Mouse (Mus musculus) hindbrain, embryonic 12.5 days (tissue): Measurements from ENCODE around the gene Trim26. TPM values are rescaled to one million over a fixed set of nuclear protein-coding genes. Genes with fewer than 3 reads are reported as not detected.
A peak's percentile ranks its signal among the peaks of the same experiment; 100 is the strongest.

Experiments
- ATAC-seq: fragments of 200-750 bp; cut with Nextera tagmentation; 2 replicates; pipeline ENCODE4 v1.8.0; 2017; ENCODE audit warnings: moderate TSS enrichment; ENCODE audit not compliant: low FRiP score
- H3K27ac ChIP-seq: fragments of 300-500 bp; sonication (generic); 2 replicates; pipeline ENCODE4 v1.5.1; 2016; ENCODE audit warnings: mild to moderate bottlenecking
- H3K27me3 ChIP-seq: fragments of 300-500 bp; sonication (generic); 2 replicates; pipeline ENCODE4 v1.6.1; 2016; ENCODE audit warnings: mild to moderate bottlenecking
- H3K36me3 ChIP-seq: fragments of 300-500 bp; sonication (generic); 2 replicates; pipeline ENCODE4 v1.6.1; 2016; ENCODE audit warnings: mild to moderate bottlenecking
- H3K4me1 ChIP-seq: fragments of 300-500 bp; sonication (generic); 2 replicates; pipeline ENCODE4 v1.6.1; 2016
- H3K4me2 ChIP-seq: fragments of 300-500 bp; sonication (generic); replicated peaks from 2 replicates; pipeline ENCODE4 v1.6.1; 2016; ENCODE audit warnings: mild to moderate bottlenecking
- H3K4me3 ChIP-seq: fragments of 300-500 bp; sonication (generic); 2 replicates; pipeline ENCODE4 v1.5.1; 2016; ENCODE audit warnings: mild to moderate bottlenecking
- H3K9ac ChIP-seq: fragments of 300-500 bp; sonication (generic); 2 replicates; pipeline ENCODE4 v1.6.1; 2016; ENCODE audit warnings: mild to moderate bottlenecking, moderate library complexity
- H3K9me3 ChIP-seq: fragments of 300-500 bp; sonication (generic); replicated peaks from 2 replicates; pipeline ENCODE4 v1.6.1; 2016; ENCODE audit warnings: mild to moderate bottlenecking
- WGBS: fragments of 180-500 bp; shearing (Covaris S2); methylation state at CpG from one replicate; pipeline ENCODE4 v1.1.7; 2016; 5-methylcytosine and 5-hydroxymethylcytosine counted together
- polyA plus RNA-seq: library from polyadenylated mRNA; unstranded; fragments of >200 nt; fragmentation: Nextera tagmentation; extraction: Ambion mirVana; gene quantifications from 2 replicates; pipeline ENCODE4 v1.2.1, GENCODE M21; 2016

Trim26 gene
- polyA plus RNA-seq, 1 experiment from 2014 or later: 56.4 TPM

DNA sequence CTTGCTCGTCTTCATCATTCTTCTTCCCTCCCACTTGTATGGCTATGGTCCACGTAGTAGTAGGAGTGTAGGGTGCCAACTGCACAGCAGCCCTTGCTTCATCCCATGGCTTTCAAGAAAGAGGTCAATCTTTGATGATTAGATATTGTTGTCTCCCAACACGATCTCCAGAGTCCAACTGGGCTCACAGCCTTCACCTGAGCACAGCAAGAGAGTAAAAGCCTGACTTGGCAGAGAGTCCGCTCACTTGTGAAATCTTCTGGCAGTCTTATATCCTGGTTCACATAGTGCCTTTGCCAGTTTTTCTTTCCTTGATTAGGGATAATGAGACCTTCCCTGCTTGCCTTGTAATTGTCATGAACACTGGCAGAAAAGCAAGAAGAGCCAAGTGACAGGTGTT is 19.3 kb downstream of the Trim26 start:
- Histone ChIP-seq H3K9ac (no peak overlapping the region), H3K27ac (no peak overlapping the region), H3K4me2 (no peak overlapping the region), H3K4me3 (no peak overlapping the region), H3K27me3 (no peaks in the 10 kb centered on the region), H3K9me3 (no peaks in the 10 kb centered on the region), H3K4me1 (no peaks in the 10 kb centered on the region), H3K36me3 (peaks cover 82% of the 10 kb centered on the region)
- no peak for ATAC-seq
- 97% methylated on average over 4 of the region's 4 CpGs for WGBS

DNA sequence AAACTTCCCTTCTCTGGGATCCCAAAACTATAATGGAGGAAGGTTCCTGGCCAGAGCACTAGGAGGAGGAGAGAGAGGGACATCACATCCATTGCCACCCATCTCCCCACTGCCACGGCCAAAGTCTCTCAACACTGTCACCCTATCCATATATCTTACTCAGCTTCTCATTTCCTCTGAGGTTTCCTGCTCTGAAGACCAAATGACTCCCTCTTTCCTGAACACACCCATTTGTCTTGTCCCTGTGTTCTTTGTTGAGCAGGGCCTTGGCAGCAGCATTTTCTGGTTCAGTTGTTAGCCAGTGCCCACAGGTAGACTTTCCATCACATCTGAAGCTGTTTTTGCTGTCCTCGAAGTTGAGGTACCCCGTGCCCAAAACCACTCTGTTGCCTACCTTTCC is 21.2 kb downstream of the Trim26 start:
- no peak overlapping the region for H3K4me2 ChIP-seq
- no peak overlapping the region for H3K4me3 ChIP-seq
- WGBS: 98% methylated on average over 3 of the region's 3 CpGs
- no peaks in the 10 kb centered on the region for H3K27me3 ChIP-seq
- no peaks in the 10 kb centered on the region for H3K4me1 ChIP-seq
- H3K36me3 ChIP-seq: peaks cover 64% of the 10 kb centered on the region
- no peaks in the 10 kb centered on the region for H3K9me3 ChIP-seq
- no peak overlapping the region for H3K9ac ChIP-seq
- ATAC-seq: no peak
- no peak overlapping the region for H3K27ac ChIP-seq

DNA sequence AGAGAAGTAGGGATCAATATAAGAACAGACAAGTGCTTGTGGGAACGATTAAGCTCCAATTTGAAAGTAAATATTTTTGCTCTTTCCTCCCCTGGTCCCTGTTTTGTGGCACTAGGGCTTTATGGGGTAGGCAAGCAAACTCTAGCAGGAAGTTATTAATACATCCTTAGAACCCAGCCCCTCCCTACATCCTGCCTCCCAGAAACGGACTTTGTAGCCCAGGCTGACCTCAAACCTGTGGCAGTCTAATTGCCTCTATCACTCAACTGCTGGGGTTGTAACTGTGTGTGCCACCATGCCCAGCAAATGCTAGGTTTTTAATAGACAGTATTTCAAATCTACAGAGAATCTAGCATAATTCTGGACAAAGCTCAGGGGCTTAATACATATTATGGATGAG is 24.7 kb downstream of the Trim26 start:
- Histone ChIP-seq H3K4me1 (0 out of 2 replicates have a peak, but pooled peaks cover under 1% of the 10 kb centered on the region), H3K27me3 (peaks cover 5% of the 10 kb centered on the region), H3K9ac (no peak overlapping the region), H3K27ac (no peak overlapping the region), H3K9me3 (no peaks in the 10 kb centered on the region), H3K36me3 (peaks cover 30% of the 10 kb centered on the region), H3K4me3 (no peak overlapping the region), H3K4me2 (no peak overlapping the region)
- WGBS: 64% methylated on average over 2 of the region's 2 CpGs
- ATAC-seq: no peak

DNA sequence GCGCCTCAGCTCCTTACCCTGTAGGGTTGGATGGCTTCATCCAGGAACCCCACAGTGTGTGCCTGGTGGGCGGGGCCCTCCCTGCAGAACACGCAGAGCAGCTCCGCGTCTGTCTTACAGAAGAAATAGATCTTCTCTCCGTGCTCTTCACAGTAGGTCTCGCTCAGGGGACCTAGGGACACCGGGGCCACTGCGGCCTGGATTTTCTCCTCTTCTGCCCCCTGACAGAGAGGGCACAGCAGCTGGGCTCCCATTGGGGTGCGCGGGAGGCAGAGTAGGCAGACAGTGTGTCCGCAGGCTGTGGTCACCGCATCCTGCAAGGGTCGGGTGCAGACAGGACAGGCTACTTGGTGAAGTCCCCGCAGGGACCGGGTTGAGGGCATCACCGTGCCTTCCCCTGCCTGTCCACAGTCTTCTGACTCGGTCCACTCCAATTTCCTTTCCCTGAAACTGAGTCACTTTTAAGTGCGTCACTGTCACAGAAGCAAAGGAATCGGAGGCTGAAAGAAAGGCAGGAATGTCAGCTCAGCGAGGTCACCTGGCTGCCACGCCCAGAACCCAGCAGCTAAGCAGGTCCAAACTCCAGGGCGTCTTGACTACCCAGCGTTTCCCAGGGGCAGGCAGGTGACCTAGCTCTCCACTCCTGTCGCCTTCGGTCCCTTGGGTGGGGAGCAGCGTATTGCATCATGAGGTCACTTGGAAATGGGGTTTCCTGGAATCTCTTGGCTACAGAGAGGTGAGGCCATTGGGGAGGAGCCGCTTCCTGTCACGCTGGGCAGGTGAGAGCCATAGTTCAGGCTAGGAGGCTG is 30.0 kb downstream of the Trim26 start, which contains the start of gene Trim15:
TSS of gene Trim15 (minus strand) at position 492 of the 809 bp plus-strand sequence.
- Histone ChIP-seq H3K4me3 (peak within 1 kb of the TSS; percentile 13; the same call in 1 of the 2 replicates), H3K9ac (0 out of 2 replicates have a peak within 1 kb of the TSS, but pooled peaks have one; percentile 2), H3K4me2 (peak within 1 kb of the TSS; percentile 44), H3K27ac (no peak within 1 kb of the TSS), H3K36me3 (no peaks in the 10 kb centered on the region), H3K4me1 (0 out of 2 replicates have a peak, but pooled peaks cover 7% of the 10 kb centered on the region), H3K9me3 (no peaks in the 10 kb centered on the region), H3K27me3 (peaks cover 17% of the 10 kb centered on the region)
- WGBS: 16% methylated on average over 29 of the region's 29 CpGs
- no peak for ATAC-seq

DNA sequence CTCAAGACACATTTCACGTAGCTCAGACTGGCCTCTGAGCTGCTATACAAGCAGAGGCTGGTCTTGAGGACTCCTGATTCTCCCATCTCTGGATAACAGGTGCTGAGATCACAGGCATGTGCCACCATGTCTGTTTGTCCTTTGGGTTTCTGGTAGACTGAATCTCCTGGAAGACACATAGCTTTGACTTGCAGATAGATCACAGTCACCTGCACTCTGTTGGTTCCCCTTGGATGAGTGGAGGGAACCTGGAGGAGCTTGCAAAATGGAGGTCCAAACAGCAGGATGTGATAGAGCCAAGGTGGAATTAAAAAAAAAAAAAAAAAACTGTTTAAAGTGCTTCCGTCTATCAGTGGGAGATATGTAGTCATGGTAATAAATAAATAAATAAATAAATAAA is 31.9 kb downstream of the Trim26 start:
- Histone ChIP-seq H3K9ac (no peak overlapping the region), H3K27me3 (peaks cover 17% of the 10 kb centered on the region), H3K4me2 (no peak overlapping the region), H3K36me3 (no peaks in the 10 kb centered on the region), H3K9me3 (no peaks in the 10 kb centered on the region), H3K4me3 (no peak overlapping the region), H3K4me1 (0 out of 2 replicates have a peak, but pooled peaks cover 7% of the 10 kb centered on the region), H3K27ac (no peak overlapping the region)
- WGBS: 78% methylated on average over 2 of the region's 2 CpGs
- no peak for ATAC-seq

DNA sequence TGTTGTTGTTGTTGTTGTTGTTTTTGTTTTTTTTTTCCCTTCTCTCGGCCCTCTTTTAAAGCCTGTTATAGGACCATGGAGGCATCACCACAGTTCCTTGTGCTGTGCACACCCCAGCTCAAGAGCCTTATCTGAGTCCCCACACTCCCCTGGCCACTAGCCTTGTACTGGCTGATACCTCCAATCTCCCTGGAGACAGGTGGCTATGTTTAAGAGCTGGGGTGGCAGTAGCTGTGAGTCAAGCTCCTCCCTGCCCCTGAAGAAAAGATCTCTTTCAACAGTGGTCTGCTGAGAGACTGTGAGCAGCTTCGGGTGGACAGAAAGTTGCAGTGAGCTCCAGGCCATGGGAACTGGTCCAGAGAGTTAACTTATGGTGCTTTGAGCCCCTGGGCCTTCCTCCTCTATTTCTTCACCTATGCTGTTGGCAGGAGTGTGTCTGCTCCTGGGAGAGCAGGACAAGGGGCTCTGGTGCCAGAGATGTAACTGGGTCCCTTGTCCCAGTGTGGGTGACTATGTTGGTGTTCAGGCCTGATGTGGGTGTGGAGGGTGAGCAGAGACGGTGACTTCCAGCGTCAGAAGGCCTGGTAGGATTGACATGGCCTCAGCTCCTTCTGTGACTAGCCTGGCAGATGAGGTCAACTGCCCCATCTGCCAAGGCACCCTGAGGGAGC is 32.5 kb downstream of the Trim26 start, which contains the start of gene Trim10:
TSS of gene Trim10 (plus strand) at position 291 of the 671 bp plus-strand sequence.
- 82% methylated on average over 4 of the region's 4 CpGs for WGBS
- H3K27me3 ChIP-seq: peaks cover 17% of the 10 kb centered on the region
- H3K4me1 ChIP-seq: 0 out of 2 replicates have a peak, but pooled peaks cover 7% of the 10 kb centered on the region
- no peaks in the 10 kb centered on the region for H3K36me3 ChIP-seq
- no peaks in the 10 kb centered on the region for H3K9me3 ChIP-seq
- H3K27ac ChIP-seq: no peak within 1 kb of the TSS
- no peak within 1 kb of the TSS for H3K4me2 ChIP-seq
- no peak within 1 kb of the TSS for H3K4me3 ChIP-seq
- H3K9ac ChIP-seq: no peak within 1 kb of the TSS
- ATAC-seq: no peak

DNA sequence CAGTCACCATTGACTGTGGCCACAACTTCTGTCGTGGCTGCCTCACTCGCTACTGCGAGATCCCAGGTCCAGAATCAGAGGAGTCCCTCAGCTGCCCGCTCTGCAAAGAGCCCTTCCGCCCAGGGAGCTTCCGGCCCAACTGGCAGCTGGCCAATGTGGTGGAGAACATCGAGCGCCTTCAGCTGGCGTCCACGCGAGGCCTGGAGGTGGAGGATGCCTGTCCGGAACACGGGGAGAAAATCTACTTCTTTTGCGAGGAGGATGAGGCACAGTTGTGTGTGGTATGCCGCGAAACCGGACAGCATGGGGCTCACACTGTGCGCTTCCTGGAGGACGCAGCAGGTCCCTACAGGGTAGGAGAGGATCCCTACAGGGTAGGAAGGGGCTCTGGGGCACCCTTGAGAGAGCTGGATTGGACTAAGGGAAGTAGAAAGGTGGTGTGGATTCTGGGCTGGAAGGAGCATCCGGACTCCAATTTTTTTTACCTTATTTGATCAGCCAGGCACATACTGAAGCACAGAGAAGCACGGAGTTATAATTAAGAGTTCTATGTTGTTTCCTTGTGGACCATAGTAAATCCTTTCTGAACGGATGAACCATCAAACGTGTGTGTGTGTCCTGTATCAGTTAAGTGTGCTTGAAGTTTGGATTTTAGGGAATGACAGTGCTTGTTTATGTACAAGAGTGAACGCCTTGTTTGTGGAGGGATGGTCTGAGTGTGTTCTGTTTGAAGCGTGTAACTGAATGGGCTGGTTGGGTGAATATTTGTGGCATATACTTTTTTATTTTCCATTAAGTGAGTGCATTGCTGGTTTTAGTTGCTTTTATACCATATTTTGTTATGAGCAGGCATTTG is 33.2 kb downstream of the Trim26 start:
- 78% methylated on average over 25 of the region's 25 CpGs for WGBS
- Histone ChIP-seq H3K9ac (no peak overlapping the region), H3K9me3 (no peaks in the 10 kb centered on the region), H3K27ac (no peak overlapping the region), H3K36me3 (no peaks in the 10 kb centered on the region), H3K27me3 (peaks cover 17% of the 10 kb centered on the region), H3K4me3 (no peak overlapping the region), H3K4me2 (no peak overlapping the region), H3K4me1 (0 out of 2 replicates have a peak, but pooled peaks cover 7% of the 10 kb centered on the region)
- ATAC-seq: no peak

DNA sequence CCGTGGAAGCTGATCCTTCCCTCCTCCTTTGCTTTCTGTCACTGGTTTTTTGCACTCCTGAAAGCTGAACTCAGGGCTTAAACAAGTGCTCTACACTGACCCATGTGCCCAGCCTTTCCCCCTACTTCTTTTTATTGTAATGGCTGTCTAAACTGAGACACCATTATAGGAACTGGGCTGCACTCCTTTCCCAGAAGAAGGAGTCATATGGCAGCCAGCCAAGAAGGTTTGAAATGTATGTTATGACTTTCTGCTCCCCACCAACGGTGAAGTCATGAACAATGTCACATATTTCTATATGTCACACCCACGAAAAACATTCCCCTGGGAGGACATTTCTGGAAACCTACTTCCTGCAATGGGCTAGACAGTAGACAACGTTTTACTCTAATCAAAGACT is 37.7 kb downstream of the Trim26 start:
- Histone ChIP-seq H3K4me1 (no peaks in the 10 kb centered on the region), H3K4me2 (no peak overlapping the region), H3K27me3 (no peaks in the 10 kb centered on the region), H3K9ac (no peak overlapping the region), H3K9me3 (no peaks in the 10 kb centered on the region), H3K36me3 (no peaks in the 10 kb centered on the region), H3K4me3 (no peak overlapping the region), H3K27ac (no peak overlapping the region)
- WGBS: 63% methylated on average over 4 of the region's 4 CpGs
- ATAC-seq: no peak

DNA sequence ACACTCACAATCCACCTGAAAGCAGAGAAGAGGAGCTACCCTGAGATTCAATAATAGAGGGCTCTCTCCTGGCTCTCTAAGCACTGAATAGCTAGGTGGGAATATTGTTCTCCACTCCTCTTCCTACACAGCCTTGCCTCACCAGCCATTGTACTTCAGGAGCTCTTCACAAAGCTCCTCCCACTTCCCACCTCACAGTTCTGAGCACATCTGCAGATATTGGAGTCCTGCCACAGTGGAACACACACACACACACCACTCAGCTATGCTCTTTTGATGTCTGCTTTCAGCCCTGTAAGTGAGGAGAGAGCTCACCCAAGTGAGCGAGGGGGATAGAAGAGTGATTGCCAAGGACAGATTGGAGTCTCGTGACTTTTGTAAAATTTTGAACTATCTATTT is 46.4 kb downstream of the Trim26 start:
- Histone ChIP-seq H3K27ac (no peak overlapping the region), H3K4me3 (no peak overlapping the region), H3K4me2 (no peak overlapping the region), H3K36me3 (no peaks in the 10 kb centered on the region), H3K9ac (no peak overlapping the region), H3K27me3 (no peaks in the 10 kb centered on the region), H3K9me3 (no peaks in the 10 kb centered on the region), H3K4me1 (no peaks in the 10 kb centered on the region)
- ATAC-seq: no peak
- 87% methylated on average over 2 of the region's 2 CpGs for WGBS

DNA sequence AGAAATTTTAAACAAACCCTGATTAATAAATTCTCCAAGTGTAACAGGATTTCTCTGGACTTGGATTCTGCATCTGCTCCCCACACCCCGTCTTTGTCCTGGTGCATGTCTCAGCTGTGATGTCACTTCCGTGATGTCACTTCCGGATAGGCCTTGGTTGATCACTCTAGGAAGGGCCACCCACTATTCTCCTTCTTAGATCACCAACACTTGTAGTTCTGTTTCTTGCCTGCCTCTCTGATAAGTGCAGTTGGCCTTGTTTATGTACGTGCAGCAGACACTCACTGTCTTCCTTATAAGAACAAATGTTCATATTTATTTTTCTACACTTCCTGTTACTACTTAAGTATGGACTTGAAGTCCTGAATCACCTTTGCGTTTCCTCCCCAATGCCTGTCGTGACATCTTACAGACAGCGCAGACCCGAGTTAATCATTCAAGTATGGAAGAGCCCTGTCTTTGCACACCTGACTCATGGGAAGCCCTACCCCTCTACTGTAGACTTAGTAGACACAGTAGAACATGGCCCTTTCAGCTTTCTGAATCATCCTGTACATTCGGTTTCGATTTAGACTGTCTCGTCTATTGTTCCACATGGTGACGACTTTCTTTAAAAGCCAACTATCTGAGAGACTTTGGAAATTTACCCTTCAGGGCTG is 48.3 kb downstream of the Trim26 start:
- Histone ChIP-seq H3K9ac (no peak overlapping the region), H3K4me1 (no peaks in the 10 kb centered on the region), H3K4me3 (no peak overlapping the region), H3K27ac (no peak overlapping the region), H3K9me3 (no peaks in the 10 kb centered on the region), H3K36me3 (no peaks in the 10 kb centered on the region), H3K27me3 (0 out of 2 replicates have a peak, but pooled peaks cover under 1% of the 10 kb centered on the region), H3K4me2 (no peak overlapping the region)
- ATAC-seq: no peak
- 93% methylated on average over 12 of the region's 12 CpGs for WGBS

DNA sequence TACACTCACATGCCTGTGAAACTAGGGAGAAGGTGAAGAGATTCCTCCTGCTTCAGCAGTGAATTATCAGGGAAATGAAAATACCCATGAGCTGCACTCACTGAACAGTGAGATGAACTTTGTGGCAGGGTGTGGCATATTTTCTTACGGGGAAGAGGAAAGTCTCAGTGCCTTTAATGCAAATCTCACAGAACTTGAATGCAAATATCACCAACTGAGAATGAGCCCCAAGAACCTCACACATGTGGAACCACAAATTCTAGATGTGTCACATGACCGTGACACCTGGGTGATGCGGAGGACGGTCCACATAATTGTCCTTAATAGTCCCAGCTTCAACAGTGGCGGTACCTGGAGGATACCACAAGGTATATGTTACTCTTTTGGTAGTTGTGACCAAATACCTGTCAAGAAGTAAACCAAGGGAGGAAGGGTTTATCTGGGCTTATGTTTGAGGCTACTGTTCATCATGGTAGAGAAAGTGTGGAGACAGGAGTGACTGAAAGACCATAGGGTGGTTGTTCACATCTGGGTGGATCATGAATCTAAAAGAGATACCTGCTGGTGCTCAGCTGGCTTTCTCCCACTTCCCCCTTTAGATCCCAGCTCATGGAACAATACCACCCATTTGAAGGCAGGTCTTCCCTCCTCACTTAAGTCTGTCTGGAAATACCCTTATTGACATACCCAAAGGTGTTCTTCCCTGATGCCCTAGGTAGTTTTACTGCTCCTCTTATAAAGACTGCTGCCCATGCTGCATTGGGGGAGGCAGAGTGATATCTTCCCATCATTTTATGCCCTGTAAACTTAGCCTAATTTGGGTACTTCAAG is 53.4 kb downstream of the Trim26 start, which contains the start of gene Trim40:
TSS of gene Trim40 (minus strand) at position 51 of the 831 bp plus-strand sequence.
- H3K9ac ChIP-seq: no peak within 1 kb of the TSS
- no peak within 1 kb of the TSS for H3K27ac ChIP-seq
- H3K4me1 ChIP-seq: no peaks in the 10 kb centered on the region
- no peak for ATAC-seq
- no peak within 1 kb of the TSS for H3K4me2 ChIP-seq
- H3K27me3 ChIP-seq: 0 out of 2 replicates have a peak, but pooled peaks cover 5% of the 10 kb centered on the region
- 89% methylated on average over 5 of the region's 5 CpGs for WGBS
- H3K9me3 ChIP-seq: no peaks in the 10 kb centered on the region
- H3K4me3 ChIP-seq: no peak within 1 kb of the TSS
- H3K36me3 ChIP-seq: no peaks in the 10 kb centered on the region
